Mouse (Mus musculus) heart, embryonic 15.5 days (tissue): ENCODE measurements around the gene Dennd4b. TPM values are rescaled to one million over a fixed set of nuclear protein-coding genes. Genes with fewer than 3 reads are reported as not detected.

Source experiments
- ATAC-seq: fragments of 200-750 bp; cut with Nextera tagmentation; replicated peaks from 2 replicates; pipeline ENCODE4 v1.8.0; 2017; ENCODE audit warnings: low read depth, moderate TSS enrichment; ENCODE audit not compliant: insufficient number of reproducible peaks, insufficient read depth, low FRiP score
- H3K27ac ChIP-seq: fragments of 300-500 bp; sonication (generic); 2 replicates; pipeline ENCODE4 v1.5.1; 2015; ENCODE audit warnings: mild to moderate bottlenecking, inconsistent platforms
- H3K27me3 ChIP-seq: fragments of 300-500 bp; sonication (generic); 2 replicates; pipeline ENCODE4 v1.6.1; 2015; ENCODE audit warnings: inconsistent platforms
- H3K36me3 ChIP-seq: fragments of 300-500 bp; sonication (generic); 2 replicates; pipeline ENCODE4 v1.6.1; 2015; ENCODE audit warnings: mild to moderate bottlenecking, inconsistent platforms
- H3K4me1 ChIP-seq: fragments of 300-500 bp; sonication (generic); replicated peaks from 2 replicates; pipeline ENCODE4 v1.6.1; 2015; ENCODE audit warnings: inconsistent platforms
- H3K4me2 ChIP-seq: fragments of 300-500 bp; sonication (generic); 2 replicates; pipeline ENCODE4 v1.6.1; 2015; ENCODE audit warnings: inconsistent platforms, mild to moderate bottlenecking, moderate library complexity
- H3K4me3 ChIP-seq: fragments of 300-500 bp; sonication (generic); 2 replicates; pipeline ENCODE4 v1.5.1; 2015; ENCODE audit warnings: mild to moderate bottlenecking, inconsistent platforms
- H3K9ac ChIP-seq: fragments of 300-500 bp; sonication (generic); 2 replicates; pipeline ENCODE4 v1.6.1; 2015; ENCODE audit warnings: mild to moderate bottlenecking, inconsistent platforms
- H3K9me3 ChIP-seq: fragments of 300-500 bp; sonication (generic); replicated peaks from 2 replicates; pipeline ENCODE4 v1.6.1; 2016; ENCODE audit warnings: inconsistent platforms
- WGBS: fragments of 180-500 bp; shearing (Covaris S2); methylation state at CpG from one replicate; pipeline ENCODE4 v1.1.7; 2015; ENCODE audit warnings: mixed read lengths; 5-methylcytosine and 5-hydroxymethylcytosine counted together
- polyA plus RNA-seq: library from polyadenylated mRNA; unstranded; fragments of >200 nt; fragmentation: Nextera tagmentation; extraction: Ambion mirVana; gene quantifications from 2 replicates; pipeline ENCODE4 v1.2.1, GENCODE M21; 2015

Dennd4b gene
- polyA plus RNA-seq, 1 experiment from 2014 or later, result 4.6 TPM

DNA sequence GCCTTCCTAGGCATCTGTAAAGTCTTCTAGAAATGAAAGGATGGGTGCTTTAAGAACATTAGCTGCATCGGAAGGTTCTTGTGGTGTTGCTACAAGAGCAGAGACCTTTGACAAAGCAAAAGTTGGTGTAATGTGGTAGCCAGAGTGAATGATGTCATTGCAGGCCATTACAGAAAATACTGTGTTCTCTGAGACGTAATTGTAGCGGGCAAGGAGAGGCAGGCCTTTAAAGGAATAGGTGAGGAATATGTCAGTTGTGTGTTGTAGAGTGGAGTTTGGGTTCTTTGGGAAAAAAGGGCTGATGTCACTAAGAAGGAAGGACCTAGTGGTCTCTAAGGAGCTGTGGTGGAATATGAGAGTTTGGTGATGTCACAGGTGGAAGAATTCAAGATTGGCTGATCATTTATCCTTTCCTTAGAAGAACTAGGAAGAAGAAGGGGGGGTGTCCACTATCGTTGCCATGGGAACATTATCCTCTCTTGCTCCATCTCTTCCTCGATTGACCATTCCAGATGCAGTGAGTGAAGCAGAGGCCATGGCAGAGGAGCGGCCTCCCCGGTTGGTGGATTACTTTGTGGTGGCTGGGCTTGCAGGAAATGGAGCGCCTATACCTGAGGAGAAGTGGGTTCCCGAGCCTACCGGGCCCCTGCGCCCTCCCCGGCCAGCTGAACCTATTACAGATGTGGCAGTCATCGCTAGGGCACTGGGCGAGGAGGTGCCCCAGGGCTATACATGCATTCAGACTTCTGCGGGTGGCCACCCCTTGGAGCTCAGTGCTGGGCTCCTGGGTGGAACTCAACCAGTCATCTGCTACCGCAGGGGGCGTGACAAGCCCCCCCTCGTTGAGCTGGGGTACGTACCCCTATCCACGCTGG is 2.2 kb downstream of the Dennd4b start:
- Histone ChIP-seq H3K9me3 (no peaks in the 10 kb centered on the region), H3K27me3 (no peaks in the 10 kb centered on the region), H3K4me2 (peak overlapping the region; percentile 89), H3K36me3 (peaks cover 32% of the 10 kb centered on the region), H3K27ac (peak overlapping the region; percentile 100), H3K9ac (no peak overlapping the region), H3K4me1 (peaks cover 20% of the 10 kb centered on the region), H3K4me3 (peak overlapping the region; percentile 79)
- 92% methylated on average over 20 of the region's 20 CpGs for WGBS
- ATAC-seq, result no peak

DNA sequence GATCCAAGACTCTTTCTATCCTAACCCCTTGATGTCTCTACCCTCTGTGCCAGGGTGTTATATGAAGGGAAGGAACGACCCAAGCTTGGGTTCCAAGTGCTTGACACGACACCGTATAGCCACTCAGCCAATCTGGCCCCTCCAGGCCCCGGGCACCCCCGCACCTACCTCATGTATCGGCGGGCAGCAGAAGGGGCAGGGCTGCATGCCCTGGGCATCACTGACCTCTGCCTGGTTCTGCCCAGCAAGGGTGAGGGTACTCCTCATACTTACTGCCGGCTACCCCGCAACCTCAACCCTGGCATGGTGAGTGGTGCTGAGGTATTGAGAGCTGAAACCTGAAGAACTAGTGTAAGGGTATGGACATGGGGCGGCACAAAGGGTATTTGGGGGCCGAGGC is 3.2 kb downstream of the Dennd4b start:
- Histone ChIP-seq H3K9ac (no peak overlapping the region), H3K4me3 (no peak overlapping the region), H3K36me3 (peaks cover 30% of the 10 kb centered on the region), H3K27ac (no peak overlapping the region), H3K27me3 (no peaks in the 10 kb centered on the region), H3K9me3 (no peaks in the 10 kb centered on the region), H3K4me2 (no peak overlapping the region), H3K4me1 (peaks cover 20% of the 10 kb centered on the region)
- WGBS, result 93% methylated on average over 11 of the region's 11 CpGs
- ATAC-seq, result no peak

DNA sequence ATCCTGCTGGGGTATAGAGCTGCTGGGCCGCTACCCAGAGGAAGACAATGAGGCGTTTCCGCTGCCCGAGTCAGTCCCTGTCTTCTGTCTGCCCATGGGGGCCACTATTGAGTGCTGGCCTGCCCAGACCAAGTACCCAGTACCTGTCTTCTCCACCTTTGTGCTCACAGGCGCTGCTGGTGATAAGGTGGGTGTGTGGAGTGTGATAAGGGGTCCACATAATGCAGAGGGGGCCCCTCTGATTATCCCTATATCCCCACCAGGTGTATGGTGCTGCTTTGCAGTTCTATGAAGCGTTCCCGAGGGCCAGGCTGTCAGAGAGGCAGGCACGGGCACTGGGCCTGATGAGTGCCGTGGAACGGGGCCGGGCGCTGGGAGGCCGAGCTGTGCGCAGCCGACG is 4.0 kb downstream of the Dennd4b start:
- no peaks in the 10 kb centered on the region for H3K27me3 ChIP-seq
- peaks cover 20% of the 10 kb centered on the region for H3K4me1 ChIP-seq
- H3K9ac ChIP-seq, result no peak overlapping the region
- WGBS, result 84% methylated on average over 16 of the region's 16 CpGs
- no peak overlapping the region for H3K27ac ChIP-seq
- no peak for ATAC-seq
- peaks cover 30% of the 10 kb centered on the region; the same call in 1 of the 2 replicates for H3K36me3 ChIP-seq
- no peak overlapping the region for H3K4me3 ChIP-seq
- no peak overlapping the region for H3K4me2 ChIP-seq
- H3K9me3 ChIP-seq, result no peaks in the 10 kb centered on the region

DNA sequence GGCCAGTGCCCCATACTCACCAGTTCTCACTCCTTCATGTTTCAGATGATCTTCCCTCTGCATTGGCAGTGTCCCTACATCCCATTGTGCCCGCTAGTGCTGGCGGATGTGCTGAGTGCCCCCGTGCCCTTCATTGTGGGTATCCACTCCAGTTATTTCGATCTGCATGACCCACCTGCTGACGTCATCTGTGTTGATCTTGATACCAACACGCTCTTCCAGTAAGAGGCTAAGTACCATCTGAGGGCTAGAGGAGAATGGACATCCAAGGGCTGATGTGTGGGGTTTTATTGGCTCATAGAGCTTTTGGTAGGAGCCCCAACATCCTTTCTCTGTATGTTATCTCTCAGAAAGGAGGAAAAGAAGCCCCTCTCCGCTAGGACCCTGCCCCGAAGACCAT is 5.8 kb downstream of the Dennd4b start:
- no peaks in the 10 kb centered on the region for H3K9me3 ChIP-seq
- peaks cover 38% of the 10 kb centered on the region for H3K36me3 ChIP-seq
- H3K27ac ChIP-seq, result no peak overlapping the region
- no peak overlapping the region for H3K4me3 ChIP-seq
- no peaks in the 10 kb centered on the region for H3K27me3 ChIP-seq
- H3K9ac ChIP-seq, result no peak overlapping the region
- no peak overlapping the region for H3K4me2 ChIP-seq
- 89% methylated on average over 8 of the region's 8 CpGs for WGBS
- ATAC-seq, result no peak
- H3K4me1 ChIP-seq, result peaks cover 18% of the 10 kb centered on the region

DNA sequence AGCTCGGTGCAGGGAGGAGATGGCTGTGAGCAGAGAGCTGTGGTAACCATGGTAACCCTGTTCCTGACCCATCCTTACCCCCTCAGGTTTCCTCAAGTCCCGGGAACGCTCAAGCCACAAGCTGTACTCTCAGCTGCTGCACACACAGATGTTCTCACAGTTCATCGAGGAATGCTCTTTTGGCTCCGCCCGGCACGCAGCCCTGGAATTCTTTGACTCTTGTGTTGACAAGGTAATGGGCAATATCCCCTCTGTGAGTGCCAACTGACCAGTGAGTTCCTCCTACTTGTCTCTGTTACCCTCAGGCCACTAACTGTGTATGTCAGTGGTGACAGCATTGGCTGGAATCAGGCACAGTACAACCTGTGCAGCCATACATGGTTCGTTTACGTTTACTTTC is 7.2 kb downstream of the Dennd4b start:
- Histone ChIP-seq H3K4me1 (peaks cover 5% of the 10 kb centered on the region), H3K36me3 (peaks cover 49% of the 10 kb centered on the region), H3K27ac (no peak overlapping the region), H3K9me3 (no peaks in the 10 kb centered on the region), H3K27me3 (no peaks in the 10 kb centered on the region), H3K4me2 (no peak overlapping the region), H3K4me3 (no peak overlapping the region), H3K9ac (no peak overlapping the region)
- 67% methylated on average over 9 of the region's 9 CpGs for WGBS
- no peak for ATAC-seq

DNA sequence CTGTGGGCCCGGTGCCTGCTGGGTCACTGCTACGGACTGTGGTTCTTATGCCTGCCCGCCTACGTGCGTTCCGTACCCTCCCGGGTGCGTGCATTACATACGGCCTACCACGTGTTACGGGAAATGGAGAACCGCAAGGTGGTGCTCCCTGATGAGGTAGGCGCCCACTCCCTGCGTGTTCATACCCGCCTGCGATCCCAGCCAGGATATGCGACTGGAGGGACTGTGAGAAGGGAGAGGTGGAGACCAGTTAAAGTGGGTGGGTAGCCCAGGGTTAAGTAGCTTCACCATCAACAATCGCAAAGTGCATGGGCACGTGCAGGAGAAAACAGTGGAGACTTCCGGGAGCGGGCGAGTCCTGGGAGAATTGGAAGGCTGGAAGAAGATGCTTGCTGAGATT is 8.9 kb downstream of the Dennd4b start:
- H3K36me3 ChIP-seq, result peaks cover 61% of the 10 kb centered on the region
- H3K4me1 ChIP-seq, result 0 out of 2 replicates have a peak, but pooled peaks cover 3% of the 10 kb centered on the region
- H3K27me3 ChIP-seq, result no peaks in the 10 kb centered on the region
- H3K27ac ChIP-seq, result no peak overlapping the region
- no peaks in the 10 kb centered on the region for H3K9me3 ChIP-seq
- H3K4me3 ChIP-seq, result no peak overlapping the region
- WGBS, result 92% methylated on average over 22 of the region's 22 CpGs
- H3K9ac ChIP-seq, result no peak overlapping the region
- no peak overlapping the region for H3K4me2 ChIP-seq
- no peak for ATAC-seq

DNA sequence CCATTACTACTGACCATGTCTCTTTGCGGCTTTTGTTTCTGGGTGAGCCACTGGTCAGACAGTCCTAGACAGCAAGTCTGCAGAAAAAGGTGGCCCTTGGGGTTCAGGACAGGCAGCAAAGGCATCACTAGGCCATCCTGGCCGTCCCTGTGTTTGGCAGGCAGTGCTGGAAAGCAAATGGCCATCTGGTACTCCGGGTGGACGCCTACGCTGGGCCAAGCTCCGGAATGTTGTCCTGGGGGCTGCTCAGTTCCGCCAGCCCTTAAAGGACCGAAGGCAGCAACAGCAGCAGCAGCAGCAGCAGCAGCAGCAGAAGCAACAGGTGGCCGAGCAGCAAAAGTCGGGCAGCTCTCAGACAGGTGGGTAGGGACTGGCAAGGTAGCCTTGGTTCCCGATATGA is 10.3 kb downstream of the Dennd4b start:
- 90% methylated on average over 11 of the region's 11 CpGs for WGBS
- Histone ChIP-seq H3K27ac (no peak overlapping the region), H3K27me3 (no peaks in the 10 kb centered on the region), H3K4me2 (no peak overlapping the region), H3K36me3 (peaks cover 76% of the 10 kb centered on the region), H3K9me3 (no peaks in the 10 kb centered on the region), H3K4me3 (no peak overlapping the region), H3K9ac (no peak overlapping the region), H3K4me1 (0 out of 2 replicates have a peak, but pooled peaks cover 3% of the 10 kb centered on the region)
- ATAC-seq, result no peak

DNA sequence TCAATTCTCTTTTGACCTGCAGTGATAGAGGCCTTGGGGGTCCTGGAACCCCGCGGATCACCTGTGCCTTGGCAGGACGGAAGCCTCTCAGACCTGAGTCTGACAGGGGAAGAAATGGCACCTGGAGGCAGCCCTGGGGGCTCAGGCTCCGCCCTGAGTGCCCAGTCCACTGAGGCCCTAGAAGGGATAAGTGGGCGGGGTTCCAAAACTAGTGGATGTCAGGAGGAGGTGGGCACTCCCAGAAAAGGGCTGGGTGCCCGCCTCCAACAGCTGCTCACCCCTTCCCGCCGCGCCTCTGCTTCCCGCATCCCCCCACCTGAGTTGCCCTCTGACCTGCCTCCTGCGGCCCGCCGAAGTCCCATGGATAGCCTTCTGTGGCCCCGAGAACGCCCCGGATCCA is 11.9 kb downstream of the Dennd4b start:
- Histone ChIP-seq H3K27me3 (no peaks in the 10 kb centered on the region), H3K4me1 (0 out of 2 replicates have a peak, but pooled peaks cover 3% of the 10 kb centered on the region), H3K27ac (no peak overlapping the region), H3K36me3 (peaks cover 72% of the 10 kb centered on the region), H3K4me3 (no peak overlapping the region), H3K4me2 (no peak overlapping the region), H3K9ac (no peak overlapping the region), H3K9me3 (no peaks in the 10 kb centered on the region)
- no peak for ATAC-seq
- WGBS, result 44% methylated on average over 16 of the region's 16 CpGs

DNA sequence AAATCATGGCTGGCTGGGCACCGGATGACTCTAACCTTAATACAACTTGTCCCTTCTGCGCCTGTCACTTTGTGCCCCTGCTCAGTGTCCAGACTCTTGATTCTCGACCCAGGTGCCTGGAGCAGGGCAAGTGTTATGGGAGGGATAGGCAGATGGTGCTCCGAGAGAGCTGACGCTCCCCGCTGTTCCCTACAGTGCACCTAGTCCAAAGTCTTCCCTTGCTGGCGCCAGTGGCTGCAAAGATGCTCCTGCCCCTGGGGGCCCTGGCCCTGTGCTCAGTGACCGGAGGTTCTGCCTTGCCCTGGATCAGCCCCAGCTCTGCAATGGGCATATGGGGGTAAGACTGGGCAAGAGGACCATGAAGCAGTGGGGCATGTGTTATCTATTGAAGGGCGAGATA is 12.8 kb downstream of the Dennd4b start:
- Histone ChIP-seq H3K36me3 (peaks cover 66% of the 10 kb centered on the region), H3K4me3 (no peak overlapping the region)
- 85% methylated on average over 9 of the region's 9 CpGs for WGBS

DNA sequence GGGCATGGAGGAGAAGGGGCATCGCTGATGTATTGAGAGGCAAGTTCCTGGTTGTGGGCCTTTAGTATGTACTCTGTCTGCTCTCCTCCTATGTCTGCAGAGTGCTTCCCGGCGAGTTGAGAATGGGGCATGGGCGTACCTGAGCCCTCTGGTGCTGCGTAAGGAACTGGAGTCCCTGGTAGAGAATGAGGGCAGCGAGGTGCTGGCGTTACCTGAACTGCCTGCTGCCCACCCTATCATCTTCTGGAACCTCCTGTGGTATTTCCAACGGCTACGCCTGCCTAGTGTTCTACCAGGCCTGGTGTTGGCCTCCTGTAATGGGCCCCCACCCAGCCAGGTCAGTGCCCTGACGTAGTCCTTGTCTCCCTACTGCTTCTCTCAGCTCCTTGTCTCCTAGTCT is 13.2 kb downstream of the Dennd4b start:
- peaks cover 63% of the 10 kb centered on the region for H3K36me3 ChIP-seq
- no peak overlapping the region for H3K27ac ChIP-seq
- no peak for ATAC-seq
- H3K9ac ChIP-seq, result no peak overlapping the region
- H3K4me3 ChIP-seq, result no peak overlapping the region
- H3K4me1 ChIP-seq, result 0 out of 2 replicates have a peak, but pooled peaks cover 3% of the 10 kb centered on the region
- no peak overlapping the region for H3K4me2 ChIP-seq
- WGBS, result 95% methylated on average over 10 of the region's 10 CpGs
- no peaks in the 10 kb centered on the region for H3K9me3 ChIP-seq
- H3K27me3 ChIP-seq, result no peaks in the 10 kb centered on the region

More for the DNA sequence above, 12.8 kb downstream of the Dennd4b start:
- no peak for ATAC-seq
- Histone ChIP-seq H3K27me3 (no peaks in the 10 kb centered on the region), H3K4me2 (no peak overlapping the region), H3K9ac (no peak overlapping the region), H3K9me3 (no peaks in the 10 kb centered on the region), H3K4me1 (0 out of 2 replicates have a peak, but pooled peaks cover 3% of the 10 kb centered on the region), H3K27ac (no peak overlapping the region)

DNA sequence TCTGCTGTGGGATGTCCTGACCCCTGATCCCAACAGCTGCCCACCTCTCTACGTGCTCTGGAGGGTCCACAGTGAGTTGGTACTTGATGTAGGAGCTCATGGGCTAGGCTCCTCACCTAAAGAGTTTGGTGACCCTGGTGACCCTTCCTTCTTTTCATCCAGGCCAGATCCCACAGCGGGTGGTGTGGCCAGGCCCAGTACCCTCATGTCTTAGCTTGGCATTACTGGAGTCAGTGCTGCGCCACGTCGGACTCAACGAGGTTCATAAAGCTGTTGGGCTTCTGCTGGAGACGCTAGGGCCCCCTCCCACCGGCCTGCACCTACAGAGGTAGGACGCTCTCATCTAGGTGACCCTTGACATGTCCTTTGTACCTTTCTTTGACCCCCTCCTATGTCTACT is 14.2 kb downstream of the Dennd4b start:
- no peak overlapping the region for H3K27ac ChIP-seq
- 92% methylated on average over 9 of the region's 9 CpGs for WGBS
- no peak overlapping the region for H3K4me2 ChIP-seq
- H3K4me1 ChIP-seq, result 0 out of 2 replicates have a peak, but pooled peaks cover 3% of the 10 kb centered on the region
- no peaks in the 10 kb centered on the region for H3K9me3 ChIP-seq
- H3K4me3 ChIP-seq, result no peak overlapping the region
- ATAC-seq, result no peak
- H3K27me3 ChIP-seq, result no peaks in the 10 kb centered on the region
- peaks cover 55% of the 10 kb centered on the region for H3K36me3 ChIP-seq
- H3K9ac ChIP-seq, result no peak overlapping the region

DNA sequence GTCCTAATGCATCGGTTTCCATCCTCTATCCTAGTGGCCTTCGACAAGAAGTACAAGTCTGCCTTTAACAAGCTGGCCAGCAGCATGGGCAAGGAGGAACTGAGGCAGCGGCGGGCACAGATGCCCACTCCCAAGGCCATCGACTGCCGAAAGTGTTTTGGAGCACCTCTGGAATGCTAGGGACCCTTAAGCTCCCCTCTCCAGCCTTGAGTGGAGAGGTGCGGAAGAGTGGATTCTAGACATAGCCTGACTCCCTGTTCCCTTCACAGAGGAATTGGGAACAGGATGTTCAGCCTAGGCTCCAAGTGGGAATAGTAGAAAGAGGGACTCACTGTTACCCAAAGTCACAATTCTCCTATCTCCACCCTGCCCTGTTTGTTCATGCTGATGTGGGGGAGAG is 14.8 kb downstream of the Dennd4b start:
- WGBS, result 92% methylated on average over 7 of the region's 7 CpGs
- no peak overlapping the region for H3K9ac ChIP-seq
- no peak overlapping the region for H3K27ac ChIP-seq
- no peaks in the 10 kb centered on the region for H3K27me3 ChIP-seq
- 0 out of 2 replicates have a peak, but pooled peaks cover 3% of the 10 kb centered on the region for H3K4me1 ChIP-seq
- no peak for ATAC-seq
- peaks cover 53% of the 10 kb centered on the region for H3K36me3 ChIP-seq
- no peak overlapping the region for H3K4me2 ChIP-seq
- no peaks in the 10 kb centered on the region for H3K9me3 ChIP-seq
- H3K4me3 ChIP-seq, result no peak overlapping the region
